In genomic region chr19:19058710-19059398, GRCm38 (mm10) we compare ENCODE assay signal across 16 mouse cellular contexts. TPM values are rescaled to one million over a fixed set of nuclear protein-coding genes. Genes with fewer than 3 reads are reported as not detected.
A peak's percentile ranks its signal among the peaks of the same experiment; 100 is the strongest.
DNase-seq lines count a peak whose midpoint lies in the region; ATAC-seq lines count a peak whose summit lies in the region.
"Had no signal": no experiment of that assay in that cellular context is flagged by ENCODE, and none has a peak within 500 bp of the region (broad histone marks: within the 10 kb centered on the region; RNA-seq: fewer than 3 reads in every experiment).

No protein-coding gene starts in this region.

- H3K9me3 ChIP-seq in kidney, embryonic 15.5 days (replicated peaks), result no peaks in the 10 kb centered on the region
- no peaks in the 10 kb centered on the region for H3K9me3 ChIP-seq in hindbrain, embryonic 15.5 days
- H3K9me3 ChIP-seq in neural tube, embryonic 11.5 days (ENCODE audit: control insufficient read depth, low read length), result no peaks in the 10 kb centered on the region
- H3K9me3 ChIP-seq: G1E had no signal

- no peaks in the 10 kb centered on the region for H3K27me3 ChIP-seq in kidney, embryonic 15.5 days
- H3K27me3 ChIP-seq in hindbrain, embryonic 15.5 days, result no peaks in the 10 kb centered on the region
- H3K27me3 ChIP-seq in neural tube, embryonic 11.5 days (ENCODE audit: control insufficient read depth, insufficient read depth, low read length), result no peaks in the 10 kb centered on the region

- H3K4me3 ChIP-seq in kidney, embryonic 15.5 days (replicated peaks), result no peak overlapping the region
- H3K4me3 ChIP-seq in hindbrain, embryonic 15.5 days, result no peak overlapping the region
- no peak overlapping the region for H3K4me3 ChIP-seq in neural tube, embryonic 11.5 days (ENCODE audit: low read depth, low read length)

- intact Hi-C loops in heart, postnatal 36 days (cut with DNase I), result no loop called here

- peak; percentile 92 for ATAC-seq in kidney, embryonic 15.5 days (replicated peaks; ENCODE audit: low FRiP score)
- peak; percentile 66; the same call in 1 of the 2 replicates for ATAC-seq in hindbrain, embryonic 15.5 days (ENCODE audit: low FRiP score, low read depth)
- ATAC-seq in neural tube, embryonic 11.5 days (ENCODE audit: insufficient read depth, low FRiP score, low TSS enrichment), result peak; percentile 89
- no peak for ATAC-seq in erythroblast, adult 5-6 weeks (replicated peaks; ENCODE audit: low FRiP score, poor library complexity, severe bottlenecking)
- ATAC-seq: activated CD4-positive, CD25-positive, alpha-beta regulatory T cell, adult 4 months had no signal

- no peak overlapping the region for H3K27ac ChIP-seq in kidney, embryonic 15.5 days
- H3K27ac ChIP-seq in hindbrain, embryonic 15.5 days (replicated peaks), result no peak overlapping the region
- peak overlapping the region; percentile 50; the same call in 1 of the 2 replicates for H3K27ac ChIP-seq in neural tube, embryonic 11.5 days (ENCODE audit: low read depth, low read length)

- WGBS in kidney, embryonic 15.5 days, result 21% methylated on average over 10 of the region's 10 CpGs
- WGBS in hindbrain, embryonic 15.5 days, result 46% methylated on average over 10 of the region's 10 CpGs
- WGBS in neural tube, embryonic 11.5 days, result 31% methylated on average over 10 of the region's 10 CpGs

- no peak overlapping the region for H3K9ac ChIP-seq in kidney, embryonic 15.5 days
- no peak overlapping the region for H3K9ac ChIP-seq in hindbrain, embryonic 15.5 days
- no peak overlapping the region for H3K9ac ChIP-seq in neural tube, embryonic 11.5 days (ENCODE audit: low read length)

- H3K4me1 ChIP-seq in kidney, embryonic 15.5 days, result peaks cover 8% of the 10 kb centered on the region
- H3K4me1 ChIP-seq in hindbrain, embryonic 15.5 days (replicated peaks), result peaks cover 13% of the 10 kb centered on the region; the same call in 1 of the 2 replicates
- peaks cover 4% of the 10 kb centered on the region for H3K4me1 ChIP-seq in neural tube, embryonic 11.5 days (ENCODE audit: control insufficient read depth, insufficient read depth, low read length)

- H3K4me2 ChIP-seq in kidney, embryonic 15.5 days, result 0 out of 2 replicates have a peak overlapping the region, but pooled peaks have one; percentile 3
- H3K4me2 ChIP-seq in hindbrain, embryonic 15.5 days, result peak overlapping the region; percentile 18; the same call in 1 of the 2 replicates
- H3K4me2 ChIP-seq in neural tube, embryonic 11.5 days (ENCODE audit: low read depth), result peak overlapping the region; percentile 21
- H3K4me2 ChIP-seq: liver, embryonic 11.5 days had no signal

- H3K36me3 ChIP-seq in kidney, embryonic 15.5 days, result no peaks in the 10 kb centered on the region
- no peaks in the 10 kb centered on the region for H3K36me3 ChIP-seq in hindbrain, embryonic 15.5 days
- H3K36me3 ChIP-seq in neural tube, embryonic 11.5 days (ENCODE audit: control insufficient read depth, insufficient read depth, low read length), result no peaks in the 10 kb centered on the region
- H3K36me3 ChIP-seq: G1E had no signal

- no peak for DNase-seq in kidney, adult 8-10 months
- DNase-seq in embryo, embryonic 11.5 days (ENCODE audit: low read depth, low spot score), result peak; percentile 29
- DNase-seq in neural tube, embryonic 11.5 days (ENCODE audit: low spot score), result peak; percentile 37
- DNase-seq in testis, postnatal 10 days (ENCODE audit: low spot score), result no peak
- DNase-seq in heart, postnatal 36 days, result no peak
- DNase-seq: B cell, adult 2 months; heart, postnatal 14 days; kidney, postnatal 14 days; lung, postnatal 36 days; thymus, postnatal 4 days had no signal

RNA-seq across cellular contexts. Expression of gene Rorb, which starts 52.1 kb away (rescaled TPM):
- 0.22 and 0.35 TPM in 2 replicates for polyA plus RNA-seq in kidney, embryonic 15.5 days (2015; fragmentation: Nextera tagmentation; extraction: Ambion mirVana)
- 13.3 and 15.4 TPM in 2 replicates for polyA plus RNA-seq in hindbrain, embryonic 15.5 days (2015; fragmentation: Nextera tagmentation; extraction: Ambion mirVana)
- polyA plus RNA-seq in neural tube, embryonic 11.5 days (2014; fragmentation: Nextera tagmentation; extraction: Ambion mirVana), result 2.0 and 2.5 TPM in 2 replicates
- under 1 TPM; 0.43 to 0.47 TPM for total RNA-seq in heart, postnatal 36 days (2021)
- not detected in 2 replicates for total RNA-seq in erythroblast, adult 5-6 weeks (2015; ENCODE audit: low replicate concordance)
- total RNA-seq in erythroblast, adult 5-6 weeks (2017; ENCODE audit: low replicate concordance), result 0.14 TPM in 1 of 2 replicates, not detected in the other
- polyA plus RNA-seq: G1E had no signal

Comparison
In these comparisons a context has a peak if more than half of its experiments do, and no peak if none do; other contexts are left out.
1. DNase-seq: peak in embryo, embryonic 11.5 days (single experiment) and neural tube, embryonic 11.5 days (single experiment); none in kidney, adult 8-10 months (0 of 2), testis, postnatal 10 days (single experiment) and heart, postnatal 36 days (0 of 2).
2. Peak in every context shown above with its lines, with median percentiles within 50 percentile points of each other: H3K4me2 ChIP-seq.